Mouse (Mus musculus) hindbrain, postnatal 0 days (tissue): ENCODE measurements around the gene S1pr2. TPM values are rescaled to one million over a fixed set of nuclear protein-coding genes. Genes with fewer than 3 reads are reported as not detected.
"Not testable (repeated sequence)": the region's sequence is repeated elsewhere in the genome, so short reads cannot be mapped to it uniquely, and the experiment has no call there.

Experiments used
- ATAC-seq: fragments of 200-750 bp; cut with Nextera tagmentation; 2 replicates; pipeline ENCODE4 v1.8.0; 2017; ENCODE audit warnings: mild to moderate bottlenecking, moderate TSS enrichment, moderate library complexity
- DNase-seq: peaks from one replicate; pipeline ENCODE4 v3.0.0-alpha.2; 2015; ENCODE audit warnings: low spot score
- H3K27ac ChIP-seq: fragments of 300-500 bp; sonication (generic); 2 replicates; pipeline ENCODE4 v1.5.1; 2014; ENCODE audit warnings: mild to moderate bottlenecking
- H3K27me3 ChIP-seq: fragments of 300-500 bp; sonication (generic); 2 replicates; pipeline ENCODE4 v1.6.1; 2014; ENCODE audit warnings: low read length, mixed read lengths; ENCODE audit not compliant: insufficient read depth
- H3K36me3 ChIP-seq: fragments of 300-500 bp; sonication (generic); 2 replicates; pipeline ENCODE4 v1.6.1; 2014; ENCODE audit warnings: low read length, mixed read lengths; ENCODE audit not compliant: insufficient read depth
- H3K4me1 ChIP-seq: fragments of 300-500 bp; sonication (generic); 2 replicates; pipeline ENCODE4 v1.6.1; 2014; ENCODE audit warnings: antibody characterized with exemption, low read length, mixed read lengths; ENCODE audit not compliant: insufficient read depth
- H3K4me2 ChIP-seq: fragments of 300-500 bp; sonication (generic); 2 replicates; pipeline ENCODE4 v1.6.1; 2014; ENCODE audit warnings: low read depth, mild to moderate bottlenecking, low read length, moderate library complexity, mixed read lengths
- H3K4me3 ChIP-seq: fragments of 300-500 bp; sonication (generic); 2 replicates; pipeline ENCODE4 v1.5.1; 2014; ENCODE audit warnings: low read length
- H3K9ac ChIP-seq: fragments of 300-500 bp; sonication (generic); replicated peaks from 2 replicates; pipeline ENCODE4 v1.6.1; 2014; ENCODE audit warnings: mild to moderate bottlenecking, low read length, moderate library complexity, mixed read lengths
- H3K9me3 ChIP-seq: fragments of 300-500 bp; sonication (generic); 2 replicates; pipeline ENCODE4 v1.6.1; 2016; ENCODE audit warnings: low read length, mixed read lengths
- CTCF ChIP-seq: IDR thresholded peaks from 2 replicates; pipeline ENCODE4 v1.5.1; 2016; ENCODE audit warnings: antibody characterized with exemption, control low read depth, low read depth
- WGBS: fragments of 180-500 bp; shearing (Covaris S2); extraction: QIAGEN DNeasy Blood & Tissue Kit; methylation state at CpG from one replicate; pipeline ENCODE4 v1.1.7; 2014; 5-methylcytosine and 5-hydroxymethylcytosine counted together
- polyA plus RNA-seq: library from polyadenylated mRNA; unstranded; fragments of >200 nt; fragmentation: Nextera tagmentation; extraction: Ambion mirVana; gene quantifications from 2 replicates; pipeline ENCODE4 v1.2.1, GENCODE M21; 2015
- total RNA-seq: library from RNA; depleted of rRNA; stranded (reverse); fragments of >200 nt; gene quantifications from 2 replicates; pipeline ENCODE4 v1.2.3, GENCODE M21; 2014

The S1pr2 gene
- total and polyA plus RNA-seq, 2 experiments from 2014 or later = 6.0 to 8.5 TPM

DNA sequence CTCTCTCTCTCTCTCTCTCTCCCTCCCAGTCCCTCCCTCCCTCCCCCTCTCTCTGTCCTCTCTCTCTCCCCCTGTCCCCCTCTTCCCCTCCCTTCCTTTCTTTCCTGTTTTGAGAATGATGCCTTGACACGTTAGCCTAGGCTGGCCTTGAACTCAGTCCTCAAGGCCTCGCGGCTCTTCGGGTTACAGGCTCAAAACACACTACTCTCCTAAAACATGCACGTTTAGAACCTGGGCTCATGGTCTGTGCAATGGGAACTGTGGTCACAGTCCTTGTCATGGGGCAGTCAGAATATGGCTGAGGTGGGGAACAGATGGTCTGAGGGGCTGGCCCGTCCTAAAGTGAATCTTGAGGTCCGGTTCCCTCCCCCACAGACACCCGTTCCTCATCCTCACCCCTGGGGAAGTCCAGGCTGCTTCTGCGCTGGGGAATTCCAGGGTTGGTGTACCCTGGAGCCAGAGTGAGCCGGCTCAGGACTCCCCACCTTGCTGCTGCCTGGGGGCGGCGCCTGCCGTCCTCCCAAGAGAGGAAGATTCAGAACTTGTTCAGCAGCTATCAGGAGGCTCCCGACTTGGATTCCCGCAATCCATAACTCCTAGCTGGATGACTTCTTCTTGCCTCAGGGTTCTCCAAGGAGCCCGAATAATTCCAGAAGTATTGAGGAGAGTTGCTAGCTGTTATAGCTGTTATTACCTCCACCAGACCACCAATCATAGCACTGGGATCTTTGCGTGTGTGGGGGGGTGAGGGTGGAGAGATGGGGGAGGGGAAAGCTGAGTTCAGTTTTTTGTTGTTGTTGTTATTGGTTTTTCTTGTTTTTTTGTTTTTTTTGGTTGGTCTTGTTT is 40.0 kb upstream of the S1pr2 start:
- Histone ChIP-seq H3K27me3 (peaks cover 28% of the 10 kb centered on the region), H3K4me3 (peak overlapping the region; percentile 26), H3K36me3 (no peaks in the 10 kb centered on the region), H3K4me2 (peak overlapping the region; percentile 50), H3K27ac (no peak overlapping the region), H3K9me3 (no peaks in the 10 kb centered on the region), H3K9ac (no peak overlapping the region), H3K4me1 (no peaks in the 10 kb centered on the region)
- 7% methylated on average over 17 of the region's 17 CpGs for WGBS
- DNase-seq (no peak), ATAC-seq (no peak)
- no peak for TF ChIP-seq CTCF

- 0 out of 2 replicates have a peak within 1 kb of the TSS, but pooled peaks have one; percentile 13 for H3K9ac ChIP-seq
- TF ChIP-seq CTCF = no peak
- under 1% methylated on average over 30 of the region's 30 CpGs for WGBS
- peak within 1 kb of the TSS; percentile 26 for H3K4me3 ChIP-seq
- H3K27me3 ChIP-seq = peaks cover 28% of the 10 kb centered on the region
- ATAC-seq = no peak
- DNase-seq = no peak
- no peak within 1 kb of the TSS for H3K27ac ChIP-seq
- peak within 1 kb of the TSS; percentile 50 for H3K4me2 ChIP-seq
- no peaks in the 10 kb centered on the region for H3K36me3 ChIP-seq
- no peaks in the 10 kb centered on the region for H3K9me3 ChIP-seq
- H3K4me1 ChIP-seq = no peaks in the 10 kb centered on the region
Measured at GRCm38 (mm10) chr9:21015571-21016130, 39.1 kb upstream of the S1pr2 start, which contains the start of gene Icam1. Gene Icam1 (plus strand): TSS chr9:21015985.

- H3K9me3 ChIP-seq = no peaks in the 10 kb centered on the region
- H3K27ac ChIP-seq = no peak overlapping the region
- ATAC-seq (peak; percentile 37; the same call in 1 of the 2 replicates), DNase-seq (no peak)
- no peaks in the 10 kb centered on the region for H3K4me1 ChIP-seq
- H3K9ac ChIP-seq = no peak overlapping the region
- H3K4me2 ChIP-seq = peak overlapping the region; percentile 50
- peaks cover 28% of the 10 kb centered on the region for H3K27me3 ChIP-seq
- H3K4me3 ChIP-seq = peak overlapping the region; percentile 26
- no peaks in the 10 kb centered on the region for H3K36me3 ChIP-seq
- 3% methylated on average over 29 of the region's 29 CpGs for WGBS
- no peak for TF ChIP-seq CTCF
Measured at GRCm38 (mm10) chr9:21014691-21015570, 38.4 kb upstream of the S1pr2 start.

- Histone ChIP-seq H3K9ac (no peak overlapping the region), H3K4me1 (no peaks in the 10 kb centered on the region), H3K36me3 (peaks cover 8% of the 10 kb centered on the region), H3K4me2 (no peak overlapping the region), H3K9me3 (no peaks in the 10 kb centered on the region), H3K4me3 (no peak overlapping the region), H3K27ac (no peak overlapping the region), H3K27me3 (peaks cover 24% of the 10 kb centered on the region)
- 52% methylated on average over 1 of the region's 1 CpGs for WGBS
- DNase-seq (no peak), ATAC-seq (no peak)
- peak; percentile 9; the same call in 1 of the 2 replicates for TF ChIP-seq CTCF
Measured at GRCm38 (mm10) chr9:21012368-21012767, 35.8 kb upstream of the S1pr2 start.

GRCm38 (mm10) chr9:21011846-21012312 is 35.3 kb upstream of the S1pr2 start:
- H3K27me3 ChIP-seq = peaks cover 19% of the 10 kb centered on the region
- no peaks in the 10 kb centered on the region for H3K4me1 ChIP-seq
- H3K9ac ChIP-seq = no peak overlapping the region
- no peaks in the 10 kb centered on the region for H3K9me3 ChIP-seq
- ATAC-seq = no peak
- peaks cover 13% of the 10 kb centered on the region for H3K36me3 ChIP-seq
- no peak for DNase-seq
- H3K27ac ChIP-seq = no peak overlapping the region
- 68% methylated on average over 5 of the region's 5 CpGs for WGBS
- H3K4me3 ChIP-seq = no peak overlapping the region
- TF ChIP-seq CTCF = no peak
- H3K4me2 ChIP-seq = no peak overlapping the region

- H3K4me2 ChIP-seq, H3K4me1 ChIP-seq, H3K27ac ChIP-seq, H3K9ac ChIP-seq, DNase-seq, H3K4me3 ChIP-seq, ATAC-seq, H3K9me3 ChIP-seq: not testable (repeated sequence)
- H3K36me3 ChIP-seq = peaks cover 17% of the 10 kb centered on the region
- 73% methylated on average over 9 of the region's 9 CpGs for WGBS
- peaks cover 11% of the 10 kb centered on the region for H3K27me3 ChIP-seq
Measured at GRCm38 (mm10) chr9:21010939-21011541, 34.5 kb upstream of the S1pr2 start.
